Mouse (Mus musculus): ENCODE results near the gene Dgka. TPM values are rescaled to one million over a fixed set of nuclear protein-coding genes. Genes with fewer than 3 reads are reported as not detected.

Dgka gene
- total RNA-seq (2015; ENCODE audit: low replicate concordance), result 9.6 and 16.2 TPM in 2 replicates
- total RNA-seq (2017; ENCODE audit: low replicate concordance), result 2.5 and 9.6 TPM in 2 replicates

GRCm38 (mm10) chr10:128744680-128745601 lies at the start of gene Dgka:
Gene Dgka, minus strand, starts transcription at chr10:128744855.
- no peak for ATAC-seq (replicated peaks; ENCODE audit: low FRiP score, poor library complexity, severe bottlenecking)

GRCm38 (mm10) chr10:128794391-128794790 lies 49.7 kb upstream of the Dgka start:
- no peak for ATAC-seq (replicated peaks; ENCODE audit: low FRiP score, poor library complexity, severe bottlenecking)

GRCm38 (mm10) chr10:128793258-128793657 lies 48.6 kb upstream of the Dgka start:
- ATAC-seq (replicated peaks; ENCODE audit: low FRiP score, poor library complexity, severe bottlenecking), result no peak

GRCm38 (mm10) chr10:128792041-128792440 lies 47.4 kb upstream of the Dgka start:
- ATAC-seq (replicated peaks; ENCODE audit: low FRiP score, poor library complexity, severe bottlenecking), result no peak

DNA sequence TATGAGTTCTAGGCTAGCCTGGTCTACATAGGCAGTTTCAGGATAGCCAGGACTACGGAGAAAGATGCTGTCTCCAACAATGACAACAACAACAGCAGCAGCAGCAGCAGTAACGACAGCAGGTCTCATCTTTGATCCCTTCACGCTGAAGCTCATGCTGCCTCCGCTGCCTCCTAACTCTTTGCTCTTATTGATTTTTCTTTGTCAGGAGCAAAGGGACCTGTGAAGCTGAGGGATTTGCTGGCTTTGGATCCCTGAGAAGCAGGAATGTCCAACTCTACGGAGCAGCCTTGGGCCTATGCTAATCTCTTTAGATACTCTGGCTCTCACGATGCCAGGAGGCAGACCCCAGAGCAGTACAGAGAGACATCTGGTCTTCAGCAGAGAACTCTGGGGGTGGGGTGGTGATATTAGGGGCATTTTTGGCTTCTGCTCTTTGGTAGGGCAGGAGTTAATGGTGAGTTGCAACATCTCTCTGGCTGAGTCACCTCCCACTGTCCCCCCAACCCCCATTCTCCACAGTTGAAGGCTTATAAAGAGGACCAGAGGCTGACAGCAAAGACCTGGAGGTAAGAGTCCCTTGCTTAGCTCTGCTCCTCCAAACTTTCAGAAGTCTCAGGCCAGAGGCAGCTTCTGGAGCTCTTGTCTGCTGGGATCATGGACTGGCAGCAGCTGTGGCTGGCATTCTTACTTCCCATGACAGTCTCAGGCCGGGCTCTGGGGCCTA lies 45.9 kb upstream of the Dgka start, which contains the start of gene Mmp19:
TSS of gene Mmp19 (plus strand) at position 513 of the 727 bp plus-strand sequence.
- ATAC-seq (replicated peaks; ENCODE audit: low FRiP score, poor library complexity, severe bottlenecking), result no peak

GRCm38 (mm10) chr10:128780200-128780599 lies 35.5 kb upstream of the Dgka start:
- ATAC-seq (replicated peaks; ENCODE audit: low FRiP score, poor library complexity, severe bottlenecking), result no peak

- ATAC-seq (replicated peaks; ENCODE audit: low FRiP score, poor library complexity, severe bottlenecking), result no peak
Observed at GRCm38 (mm10) chr10:128779011-128779795, 34.5 kb upstream of the Dgka start.

DNA sequence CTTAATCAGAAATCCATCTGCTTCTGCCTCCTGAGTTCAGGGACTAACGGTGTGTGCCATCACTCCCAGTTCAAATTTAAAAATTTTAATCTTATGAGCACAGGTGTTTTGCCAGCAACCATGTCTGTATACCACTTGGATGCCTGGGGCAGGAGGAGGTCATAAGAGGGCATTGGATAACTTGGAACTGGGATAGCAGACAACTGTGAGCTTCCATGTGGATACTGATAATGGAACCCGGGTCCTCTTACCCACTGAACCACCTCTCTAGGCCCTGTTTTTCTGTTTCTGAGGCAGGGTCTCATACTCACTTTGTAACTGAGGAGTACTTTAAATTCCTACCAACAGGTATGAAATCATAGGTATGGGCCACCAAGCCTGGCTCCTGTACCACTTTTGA lies 33.8 kb upstream of the Dgka start:
- ATAC-seq (replicated peaks; ENCODE audit: low FRiP score, poor library complexity, severe bottlenecking), result no peak

DNA sequence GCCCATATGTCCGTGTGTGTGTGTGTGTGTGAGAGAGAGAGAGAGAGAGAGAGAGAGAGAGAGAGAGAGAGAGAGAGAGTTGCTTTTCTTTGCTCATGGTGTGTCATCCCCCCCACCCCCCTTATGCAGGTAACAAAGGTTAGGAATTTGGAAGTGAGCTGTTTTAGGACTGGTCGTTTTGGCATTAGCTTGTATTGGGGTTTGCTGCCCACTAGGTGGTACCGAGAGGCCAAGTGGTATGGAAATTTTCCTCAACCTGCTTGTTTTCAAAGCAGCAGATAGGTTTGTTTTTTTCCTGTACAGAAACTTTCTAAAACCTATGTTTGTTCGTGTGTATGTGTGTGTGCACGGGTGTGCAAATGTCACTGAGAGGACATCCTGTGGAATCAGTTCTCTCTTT lies 29.0 kb upstream of the Dgka start:
- no peak for ATAC-seq (replicated peaks; ENCODE audit: low FRiP score, poor library complexity, severe bottlenecking)

- no peak for ATAC-seq (replicated peaks; ENCODE audit: low FRiP score, poor library complexity, severe bottlenecking)
Observed at GRCm38 (mm10) chr10:128772895-128773294, 28.2 kb upstream of the Dgka start.

- peak; percentile 90 for ATAC-seq (replicated peaks; ENCODE audit: low FRiP score, poor library complexity, severe bottlenecking)
Observed at GRCm38 (mm10) chr10:128748252-128748864, 3.7 kb upstream of the Dgka start.

DNA sequence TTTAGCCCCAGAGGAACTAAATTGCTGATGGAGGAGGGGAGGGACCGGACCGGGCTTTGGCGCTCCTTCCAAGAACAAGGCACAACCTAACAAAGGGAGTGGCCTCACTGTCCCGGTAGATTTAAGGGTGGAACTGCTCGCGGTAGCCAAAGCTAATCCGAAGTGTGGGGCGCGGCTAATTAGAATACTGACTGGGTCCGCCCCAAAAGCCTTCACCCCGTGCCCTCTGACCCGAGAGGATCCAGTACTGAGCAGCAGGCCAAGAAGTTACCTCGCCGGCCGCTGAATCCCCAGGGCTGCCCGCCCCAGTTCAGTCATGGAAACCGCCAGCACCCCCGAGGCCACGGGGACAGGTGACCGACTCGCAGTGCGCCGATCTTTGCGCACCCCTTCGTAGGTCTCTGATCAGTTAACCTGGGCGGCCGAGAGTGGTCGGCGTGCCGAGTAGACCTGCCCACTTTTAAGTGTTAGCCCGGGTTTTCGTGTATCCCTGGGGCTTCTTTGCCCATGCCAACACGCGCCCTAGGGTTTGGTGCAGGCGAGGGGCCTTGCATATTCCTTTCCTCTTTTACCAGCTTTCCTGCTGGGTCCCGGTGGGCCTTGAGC lies 3.1 kb upstream of the Dgka start, which contains the start of gene Pym1:
TSS of gene Pym1 (plus strand) at position 244 of the 606 bp plus-strand sequence.
- peak; percentile 89 for ATAC-seq (replicated peaks; ENCODE audit: low FRiP score, poor library complexity, severe bottlenecking)

DNA sequence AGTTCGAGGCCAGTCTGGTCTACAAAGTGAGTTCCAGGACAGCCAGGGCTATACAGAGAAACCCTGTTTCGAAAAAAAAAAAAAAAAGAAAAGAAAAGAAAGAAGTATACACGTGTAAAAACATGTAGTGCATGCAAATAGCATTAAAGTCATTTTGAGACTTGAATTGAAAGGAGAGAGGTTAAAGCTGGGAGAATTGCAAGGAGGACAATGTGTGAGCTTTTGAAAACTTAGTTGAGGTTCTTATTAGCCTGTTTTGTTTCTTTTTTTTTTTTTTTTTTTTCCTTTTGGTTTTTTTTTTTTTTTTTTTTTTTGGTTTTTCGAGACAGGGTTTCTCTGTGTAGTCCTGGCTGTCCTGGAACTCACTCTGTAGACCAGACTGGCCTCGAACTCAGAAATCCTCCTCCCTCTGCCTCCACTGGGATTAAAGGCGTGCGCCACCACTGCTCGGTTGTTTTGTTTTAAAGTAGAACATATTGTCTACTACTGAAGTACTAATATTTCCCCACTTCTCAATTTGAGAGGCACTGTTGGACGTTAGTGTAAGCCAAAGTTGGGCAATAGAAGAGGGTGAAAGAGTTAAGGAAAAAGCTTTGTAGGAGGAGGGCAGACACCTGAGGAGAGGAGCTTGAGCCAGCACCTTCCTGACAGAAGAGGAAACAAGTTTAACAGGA lies 2.5 kb upstream of the Dgka start:
- ATAC-seq (replicated peaks; ENCODE audit: low FRiP score, poor library complexity, severe bottlenecking), result no peak

DNA sequence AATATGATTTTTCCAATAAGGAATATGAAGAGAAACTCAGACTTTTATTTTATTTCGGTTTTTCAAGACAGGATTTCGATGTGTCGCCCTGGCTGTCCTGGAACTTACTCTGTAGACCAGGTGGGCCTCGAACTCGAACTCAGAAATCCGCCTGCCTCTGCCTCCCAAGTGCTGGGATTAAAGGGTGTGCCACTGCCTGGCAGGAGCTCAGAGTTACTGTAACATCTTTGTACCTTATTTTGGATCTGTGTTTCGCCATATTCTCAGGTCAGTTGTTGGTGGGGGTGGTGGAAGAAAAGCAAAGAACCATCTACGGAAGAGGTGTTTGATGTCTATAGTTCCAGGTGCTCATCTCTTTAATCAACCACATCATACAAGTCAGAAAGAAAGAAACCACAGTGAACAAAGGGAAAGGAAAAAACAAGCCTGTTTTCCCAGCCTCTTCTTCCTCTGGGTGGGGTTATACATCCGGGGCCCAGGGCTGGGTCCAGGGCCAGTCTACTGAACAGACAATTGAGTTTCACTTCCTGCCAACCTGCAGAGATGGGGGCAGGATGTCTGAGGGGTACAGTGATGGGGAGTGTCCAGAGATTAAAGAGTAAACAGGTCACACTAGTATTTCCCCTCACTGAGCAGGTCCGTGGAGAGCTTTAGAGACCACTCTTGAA lies 1.4 kb upstream of the Dgka start:
- no peak for ATAC-seq (replicated peaks; ENCODE audit: low FRiP score, poor library complexity, severe bottlenecking)

DNA sequence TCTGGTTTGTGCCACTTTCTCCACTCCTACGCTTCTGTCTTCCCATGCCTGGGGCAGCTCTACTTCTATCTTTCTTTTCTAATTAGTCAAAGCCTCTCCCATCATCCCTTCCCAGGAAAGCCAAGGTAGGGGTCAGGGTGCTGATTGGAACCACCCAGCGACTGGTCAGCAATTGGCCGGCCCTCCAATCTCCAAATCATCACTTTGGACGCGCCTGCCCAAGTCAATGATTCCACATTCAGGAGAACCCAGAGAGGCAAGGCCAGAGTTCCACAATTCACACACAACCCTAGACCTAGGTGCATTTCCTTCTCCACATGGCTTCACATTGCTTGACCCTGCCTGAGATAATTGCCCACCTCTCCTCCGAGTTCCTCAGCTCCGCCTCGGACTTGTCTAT lies 444 bp downstream of the Dgka start:
- ATAC-seq (replicated peaks; ENCODE audit: low FRiP score, poor library complexity, severe bottlenecking), result no peak

DNA sequence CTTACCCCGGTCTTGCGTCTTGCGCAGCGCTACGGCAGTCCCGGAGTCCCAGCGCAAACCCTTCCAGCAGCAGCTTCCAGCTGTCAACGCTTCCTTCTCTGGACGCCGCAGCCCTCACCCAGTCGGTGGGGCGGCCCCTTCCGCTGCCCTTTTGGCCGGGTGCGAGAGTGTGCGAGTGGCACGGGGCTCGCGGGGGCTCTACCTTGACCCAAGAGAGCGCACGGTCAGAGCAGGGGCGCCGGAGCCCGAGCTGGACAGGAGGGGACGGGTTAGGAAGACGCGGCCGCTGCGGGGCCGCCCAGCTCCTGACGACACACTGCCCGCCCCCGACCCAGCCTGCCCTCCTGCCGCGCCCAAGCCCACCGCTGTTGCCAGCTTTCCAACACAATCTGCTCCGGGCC lies 864 bp downstream of the Dgka start:
- no peak for ATAC-seq (replicated peaks; ENCODE audit: low FRiP score, poor library complexity, severe bottlenecking)

DNA sequence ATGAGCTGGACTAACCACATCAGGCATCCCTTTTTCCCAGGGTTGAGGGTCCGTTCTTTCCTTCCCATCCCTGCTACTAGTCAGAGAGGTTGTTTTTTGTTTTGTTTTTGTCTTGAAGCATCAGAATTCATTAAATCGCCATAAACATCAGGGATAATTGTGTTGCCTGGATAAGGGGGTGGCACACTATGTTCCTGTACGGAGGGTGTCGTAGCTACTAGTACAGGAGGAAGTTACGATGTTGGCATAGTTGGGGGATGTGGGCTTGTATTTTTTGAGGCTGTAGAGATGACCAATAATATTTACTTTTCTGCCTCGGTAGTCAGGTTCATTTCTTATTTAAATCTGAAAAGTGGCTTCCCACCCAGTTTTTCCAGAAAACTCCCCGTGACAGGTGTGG lies 1.4 kb downstream of the Dgka start:
- no peak for ATAC-seq (replicated peaks; ENCODE audit: low FRiP score, poor library complexity, severe bottlenecking)

GRCm38 (mm10) chr10:128742616-128743015 lies 2.0 kb downstream of the Dgka start:
- ATAC-seq (replicated peaks; ENCODE audit: low FRiP score, poor library complexity, severe bottlenecking), result no peak

All from erythroid progenitor cell, adult 5-6 weeks (primary cell).